Mouse (Mus musculus): ENCODE measurements around the gene Ext2. TPM values are rescaled to one million over a fixed set of nuclear protein-coding genes. Genes with fewer than 3 reads are reported as not detected.

Ext2 gene
- polyA plus RNA-seq, 1 experiment, result 11.8 TPM

DNA sequence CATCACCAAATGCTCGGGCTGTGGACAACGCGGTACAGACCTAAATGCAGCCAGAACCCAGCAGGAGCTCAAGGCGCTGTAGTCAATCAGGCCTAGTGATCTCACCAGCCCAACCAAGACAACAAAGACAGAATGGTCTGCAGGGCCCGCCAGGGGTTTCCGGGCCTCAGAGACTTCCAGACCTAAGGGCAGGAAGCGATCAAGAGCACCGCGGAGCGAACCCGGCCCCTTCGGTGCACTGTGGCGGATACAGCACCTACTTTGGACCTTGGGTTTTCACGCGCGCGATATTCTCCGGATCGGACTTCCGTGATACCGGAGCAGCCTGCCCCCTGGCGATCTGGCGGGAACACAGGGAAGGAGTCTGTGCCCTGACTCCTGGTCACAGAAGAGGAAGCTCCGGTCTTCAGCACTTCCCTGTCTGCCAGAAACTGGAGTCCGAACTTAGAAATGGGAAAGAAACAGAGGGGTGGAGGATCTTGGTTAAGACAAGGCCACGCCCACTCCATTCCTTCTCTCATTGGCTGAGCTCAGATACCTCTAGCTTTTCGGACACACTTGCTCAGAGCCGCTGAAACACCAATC lies 27.2 kb upstream of the Ext2 start, which contains the start of gene Accs:
Accs (minus strand) TSS at position 439 of the 585 bp plus-strand sequence.
- peaks cover 15% of the 10 kb centered on the region for H3K27me3 ChIP-seq (replicated peaks)
- H3K36me3 ChIP-seq (replicated peaks; ENCODE audit: low read length), result peaks cover 26% of the 10 kb centered on the region
- H3K4me1 ChIP-seq, result peaks cover 58% of the 10 kb centered on the region
- TF ChIP-seq FLI1 (IDR thresholded peaks at IDR 0.05; ENCODE audit: low read length), result no peak
- TF ChIP-seq GATA1 (IDR thresholded peaks at IDR 0.05; ENCODE audit: borderline replicate concordance, low read length), result no peak
- H3K9me3 ChIP-seq, result no peaks in the 10 kb centered on the region
- peak within 1 kb of the TSS; percentile 91 for H3K4me3 ChIP-seq (replicated peaks)

DNA sequence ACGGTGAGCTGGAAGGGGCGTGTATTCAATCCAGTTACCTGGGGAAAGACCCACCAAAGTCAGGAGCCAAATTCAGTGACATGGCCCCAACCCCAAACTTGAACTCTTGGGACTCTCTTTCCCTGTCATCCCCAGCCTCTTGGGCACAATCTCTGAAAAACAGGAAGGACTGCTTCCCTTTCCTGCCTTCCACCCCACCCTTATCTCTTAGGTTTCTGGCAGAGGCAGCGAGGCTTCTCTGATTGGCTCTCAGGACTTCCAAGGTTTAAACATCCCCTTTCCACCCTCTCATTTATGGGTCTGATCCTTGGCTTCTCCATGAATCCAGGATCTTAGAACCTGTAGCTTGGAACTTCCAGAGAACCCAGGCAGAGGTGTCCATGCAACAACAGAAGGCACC lies 19.0 kb upstream of the Ext2 start:
- peaks cover 83% of the 10 kb centered on the region for H3K36me3 ChIP-seq (replicated peaks; ENCODE audit: low read length)
- H3K27me3 ChIP-seq (replicated peaks), result peaks cover 18% of the 10 kb centered on the region
- no peak overlapping the region for H3K4me3 ChIP-seq (replicated peaks)
- peaks cover 18% of the 10 kb centered on the region for H3K4me1 ChIP-seq
- H3K9me3 ChIP-seq, result peaks cover 8% of the 10 kb centered on the region
- TF ChIP-seq FLI1 (IDR thresholded peaks at IDR 0.05; ENCODE audit: low read length) (no peak), GATA1 (IDR thresholded peaks at IDR 0.05; ENCODE audit: borderline replicate concordance, low read length) (no peak)

- H3K36me3 ChIP-seq (replicated peaks; ENCODE audit: low read length), result peaks cover 84% of the 10 kb centered on the region
- H3K4me3 ChIP-seq (replicated peaks), result no peak overlapping the region
- H3K4me1 ChIP-seq, result peaks cover 9% of the 10 kb centered on the region
- TF ChIP-seq GATA1 (IDR thresholded peaks at IDR 0.05; ENCODE audit: borderline replicate concordance, low read length) (no peak), FLI1 (IDR thresholded peaks at IDR 0.05; ENCODE audit: low read length) (no peak)
- peaks cover 18% of the 10 kb centered on the region for H3K27me3 ChIP-seq (replicated peaks)
- H3K9me3 ChIP-seq, result peaks cover 8% of the 10 kb centered on the region
These were observed 17.7 kb upstream of the Ext2 start for GRCm38 (mm10) chr2:93840109-93840508.

DNA sequence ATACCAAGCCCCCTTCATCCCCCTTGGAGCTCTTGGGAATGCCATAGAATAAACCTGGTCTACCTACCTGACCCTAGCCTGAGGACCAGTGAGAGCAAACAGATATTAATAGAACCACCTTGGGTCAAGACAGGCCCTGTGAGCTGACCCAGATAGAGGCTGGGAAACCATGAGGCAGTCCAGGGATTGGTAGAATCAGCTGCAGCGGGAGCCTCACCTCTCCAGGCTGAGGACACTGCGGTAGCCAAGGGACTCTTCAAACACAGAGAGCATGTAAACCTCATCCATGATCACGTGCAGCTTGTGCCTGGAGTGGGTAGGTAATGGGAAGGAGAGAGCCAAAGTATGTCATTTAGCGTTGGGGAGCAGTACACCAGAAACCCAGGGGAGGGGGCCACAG lies 16.6 kb upstream of the Ext2 start:
- Histone ChIP-seq H3K36me3 (replicated peaks; ENCODE audit: low read length) (peaks cover 82% of the 10 kb centered on the region), H3K27me3 (replicated peaks) (peaks cover 18% of the 10 kb centered on the region), H3K4me3 (replicated peaks) (no peak overlapping the region), H3K9me3 (peaks cover 8% of the 10 kb centered on the region), H3K4me1 (peaks cover 9% of the 10 kb centered on the region)
- TF ChIP-seq GATA1 (IDR thresholded peaks at IDR 0.05; ENCODE audit: borderline replicate concordance, low read length) (no peak), FLI1 (IDR thresholded peaks at IDR 0.05; ENCODE audit: low read length) (no peak)

DNA sequence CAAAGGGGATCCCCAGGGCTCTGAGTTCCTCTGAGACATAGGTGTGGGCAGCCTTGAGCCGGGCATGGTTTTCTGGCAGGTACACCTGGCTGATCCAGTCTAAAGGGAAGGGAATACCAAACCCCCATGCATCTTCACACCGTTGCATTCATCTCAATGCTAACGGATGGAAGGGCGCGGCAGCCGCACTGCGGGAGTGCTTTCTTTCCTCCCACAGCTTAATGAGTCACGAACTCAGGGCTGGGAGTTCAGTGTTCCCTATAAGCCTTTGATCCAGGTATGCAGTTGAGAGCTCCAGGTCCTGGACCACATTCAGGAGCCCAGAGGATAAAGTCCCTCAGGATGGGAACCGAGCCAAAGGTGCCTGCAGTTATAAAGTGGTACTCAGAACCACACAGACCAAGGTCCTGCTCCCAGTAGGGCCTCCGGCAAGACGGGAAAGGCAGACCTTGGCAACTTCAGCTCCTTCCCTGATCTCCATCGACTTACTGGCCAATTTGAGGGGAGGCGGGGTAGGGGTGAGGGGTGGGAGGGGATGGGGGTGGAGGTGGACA lies 13.9 kb upstream of the Ext2 start:
- no peak overlapping the region for H3K4me3 ChIP-seq (replicated peaks)
- TF ChIP-seq GATA1 (IDR thresholded peaks at IDR 0.05; ENCODE audit: borderline replicate concordance, low read length) (no peak), FLI1 (IDR thresholded peaks at IDR 0.05; ENCODE audit: low read length) (no peak)
- peaks cover 3% of the 10 kb centered on the region for H3K4me1 ChIP-seq
- H3K9me3 ChIP-seq, result peaks cover 12% of the 10 kb centered on the region
- peaks cover 11% of the 10 kb centered on the region for H3K27me3 ChIP-seq (replicated peaks)
- peaks cover 60% of the 10 kb centered on the region for H3K36me3 ChIP-seq (replicated peaks; ENCODE audit: low read length)

GRCm38 (mm10) chr2:93835596-93835995 lies 13.2 kb upstream of the Ext2 start:
- peaks cover 53% of the 10 kb centered on the region for H3K36me3 ChIP-seq (replicated peaks; ENCODE audit: low read length)
- H3K9me3 ChIP-seq, result peaks cover 10% of the 10 kb centered on the region
- H3K4me3 ChIP-seq (replicated peaks), result no peak overlapping the region
- no peaks in the 10 kb centered on the region for H3K4me1 ChIP-seq
- H3K27me3 ChIP-seq (replicated peaks), result peaks cover 11% of the 10 kb centered on the region
- TF ChIP-seq GATA1 (IDR thresholded peaks at IDR 0.05; ENCODE audit: borderline replicate concordance, low read length), result no peak

GRCm38 (mm10) chr2:93823519-93823918 lies 1.2 kb upstream of the Ext2 start:
- Histone ChIP-seq H3K4me1 (peaks cover 30% of the 10 kb centered on the region), H3K4me3 (replicated peaks) (no peak overlapping the region), H3K36me3 (replicated peaks; ENCODE audit: low read length) (peaks cover 13% of the 10 kb centered on the region), H3K9me3 (no peaks in the 10 kb centered on the region), H3K27me3 (replicated peaks) (no peaks in the 10 kb centered on the region)
- no peak for TF ChIP-seq FLI1 (IDR thresholded peaks at IDR 0.05; ENCODE audit: low read length)
- no peak for TF ChIP-seq GATA1 (IDR thresholded peaks at IDR 0.05; ENCODE audit: borderline replicate concordance, low read length)

DNA sequence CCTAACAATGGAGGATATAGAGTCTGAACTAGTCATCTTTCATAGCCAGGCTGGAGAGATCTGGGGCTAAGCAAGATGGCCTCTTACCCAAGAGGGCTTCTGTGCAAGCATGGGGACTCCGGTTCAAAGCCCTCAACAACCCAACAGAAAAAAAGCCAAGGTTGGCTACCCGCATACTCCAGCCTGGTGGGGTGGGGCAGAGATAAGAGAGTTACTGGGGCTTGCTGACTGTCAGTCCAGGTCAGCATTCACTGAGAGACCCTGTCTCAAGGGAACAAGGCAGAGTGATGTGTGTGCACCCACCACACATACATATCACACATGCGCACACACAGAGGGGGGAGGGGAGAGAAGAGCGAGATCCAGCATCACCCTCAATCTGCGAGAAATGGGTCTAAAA lies 4.6 kb downstream of the Ext2 start:
- Histone ChIP-seq H3K36me3 (replicated peaks; ENCODE audit: low read length) (peaks cover 34% of the 10 kb centered on the region), H3K4me3 (replicated peaks) (no peak overlapping the region), H3K27me3 (replicated peaks) (no peaks in the 10 kb centered on the region), H3K4me1 (peaks cover 38% of the 10 kb centered on the region), H3K9me3 (no peaks in the 10 kb centered on the region)
- no peak for TF ChIP-seq GATA1 (IDR thresholded peaks at IDR 0.05; ENCODE audit: borderline replicate concordance, low read length)
- no peak for TF ChIP-seq FLI1 (IDR thresholded peaks at IDR 0.05; ENCODE audit: low read length)

- no peak for TF ChIP-seq FLI1 (IDR thresholded peaks at IDR 0.05; ENCODE audit: low read length)
- no peak for TF ChIP-seq GATA1 (IDR thresholded peaks at IDR 0.05; ENCODE audit: borderline replicate concordance, low read length)
- H3K36me3 ChIP-seq (replicated peaks; ENCODE audit: low read length), result peaks cover 62% of the 10 kb centered on the region
- H3K4me1 ChIP-seq, result peaks cover 13% of the 10 kb centered on the region
- no peaks in the 10 kb centered on the region for H3K27me3 ChIP-seq (replicated peaks)
- H3K4me3 ChIP-seq (replicated peaks), result no peak overlapping the region
- H3K9me3 ChIP-seq, result no peaks in the 10 kb centered on the region
These were observed 9.0 kb downstream of the Ext2 start for GRCm38 (mm10) chr2:93813343-93813742.

- no peak for TF ChIP-seq FLI1 (IDR thresholded peaks at IDR 0.05; ENCODE audit: low read length)
- TF ChIP-seq GATA1 (IDR thresholded peaks at IDR 0.05; ENCODE audit: borderline replicate concordance, low read length), result no peak
- no peak overlapping the region for H3K4me3 ChIP-seq (replicated peaks)
- H3K4me1 ChIP-seq, result peaks cover 3% of the 10 kb centered on the region; the same call in 1 of the 2 replicates
- no peaks in the 10 kb centered on the region for H3K27me3 ChIP-seq (replicated peaks)
- peaks cover 68% of the 10 kb centered on the region for H3K36me3 ChIP-seq (replicated peaks; ENCODE audit: low read length)
- no peaks in the 10 kb centered on the region for H3K9me3 ChIP-seq
These were observed 10.6 kb downstream of the Ext2 start for GRCm38 (mm10) chr2:93811812-93812211.

Data from megakaryocyte, embryonic 14.5 days (primary cell).